Mouse (Mus musculus) stomach, embryonic 15.5 days (tissue): Measurements from ENCODE around the gene Sntg2. TPM values are rescaled to one million over a fixed set of nuclear protein-coding genes. Genes with fewer than 3 reads are reported as not detected.

Experiments used
- ATAC-seq: fragments of 200-750 bp; cut with Nextera tagmentation; 2 replicates; pipeline ENCODE4 v1.8.0; 2017; ENCODE audit warnings: low read depth, moderate number of reproducible peaks, moderate TSS enrichment; ENCODE audit not compliant: insufficient read depth, low FRiP score
- H3K27ac ChIP-seq: fragments of 300-500 bp; sonication (generic); 2 replicates; pipeline ENCODE4 v1.5.1; 2015; ENCODE audit warnings: mild to moderate bottlenecking, inconsistent platforms
- H3K27me3 ChIP-seq: fragments of 300-500 bp; sonication (generic); replicated peaks from 2 replicates; pipeline ENCODE4 v1.6.1; 2015; ENCODE audit warnings: inconsistent platforms
- H3K36me3 ChIP-seq: fragments of 300-500 bp; sonication (generic); 2 replicates; pipeline ENCODE4 v1.6.1; 2015; ENCODE audit warnings: inconsistent platforms
- H3K4me1 ChIP-seq: fragments of 300-500 bp; sonication (generic); 2 replicates; pipeline ENCODE4 v1.6.1; 2015; ENCODE audit warnings: inconsistent platforms
- H3K4me2 ChIP-seq: fragments of 300-500 bp; sonication (generic); 2 replicates; pipeline ENCODE4 v1.6.1; 2015; ENCODE audit warnings: mild to moderate bottlenecking, inconsistent platforms
- H3K4me3 ChIP-seq: fragments of 300-500 bp; sonication (generic); replicated peaks from 2 replicates; pipeline ENCODE4 v1.5.1; 2015; ENCODE audit warnings: inconsistent platforms
- H3K9ac ChIP-seq: fragments of 300-500 bp; sonication (generic); 2 replicates; pipeline ENCODE4 v1.6.1; 2015; ENCODE audit warnings: inconsistent platforms
- H3K9me3 ChIP-seq: fragments of 300-500 bp; sonication (generic); 2 replicates; pipeline ENCODE4 v1.6.1; 2016; ENCODE audit warnings: inconsistent platforms
- WGBS: fragments of 180-500 bp; shearing (Covaris S2); methylation state at CpG from one replicate; pipeline ENCODE4 v1.1.7; 2015; 5-methylcytosine and 5-hydroxymethylcytosine counted together
- polyA plus RNA-seq: library from polyadenylated mRNA; unstranded; fragments of >200 nt; fragmentation: Nextera tagmentation; extraction: Ambion mirVana; gene quantifications from 2 replicates; pipeline ENCODE4 v1.2.1, GENCODE M21; 2015

The Sntg2 gene
- polyA plus RNA-seq, 1 experiment from 2014 or later = 24.9 TPM

GRCm38 (mm10) chr12:30228004-30228403 lies 145.2 kb downstream of the Sntg2 start:
- Histone ChIP-seq H3K27me3 (no peaks in the 10 kb centered on the region), H3K4me2 (no peak overlapping the region), H3K9me3 (no peaks in the 10 kb centered on the region), H3K4me3 (no peak overlapping the region), H3K36me3 (no peaks in the 10 kb centered on the region), H3K4me1 (no peaks in the 10 kb centered on the region), H3K27ac (no peak overlapping the region), H3K9ac (no peak overlapping the region)
- ATAC-seq = no peak
- WGBS = 93% methylated on average over 4 of the region's 4 CpGs

DNA sequence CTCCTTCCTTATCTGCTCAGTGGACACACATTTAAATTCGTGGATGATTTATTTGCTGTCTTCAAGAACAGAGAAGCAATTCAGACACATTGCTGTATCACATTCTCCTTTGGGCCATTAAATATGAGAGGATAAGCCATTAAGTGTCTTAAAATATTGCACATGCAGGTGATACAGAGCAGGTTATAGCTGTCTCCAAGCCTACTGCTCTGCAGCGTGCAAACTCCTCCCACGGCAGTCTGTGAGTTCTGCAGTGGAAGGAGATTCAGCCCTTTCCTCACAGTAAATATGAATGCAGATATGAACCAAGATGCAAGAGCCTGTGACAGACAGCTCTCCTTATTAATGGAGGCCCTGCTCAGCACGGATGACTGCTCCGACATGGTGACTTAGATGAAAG lies 146.9 kb downstream of the Sntg2 start:
- no peak for ATAC-seq
- no peaks in the 10 kb centered on the region for H3K4me1 ChIP-seq
- H3K9ac ChIP-seq = no peak overlapping the region
- H3K4me2 ChIP-seq = no peak overlapping the region
- 71% methylated on average over 5 of the region's 5 CpGs for WGBS
- no peaks in the 10 kb centered on the region for H3K9me3 ChIP-seq
- no peaks in the 10 kb centered on the region for H3K27me3 ChIP-seq
- H3K36me3 ChIP-seq = no peaks in the 10 kb centered on the region
- H3K4me3 ChIP-seq = no peak overlapping the region
- no peak overlapping the region for H3K27ac ChIP-seq

DNA sequence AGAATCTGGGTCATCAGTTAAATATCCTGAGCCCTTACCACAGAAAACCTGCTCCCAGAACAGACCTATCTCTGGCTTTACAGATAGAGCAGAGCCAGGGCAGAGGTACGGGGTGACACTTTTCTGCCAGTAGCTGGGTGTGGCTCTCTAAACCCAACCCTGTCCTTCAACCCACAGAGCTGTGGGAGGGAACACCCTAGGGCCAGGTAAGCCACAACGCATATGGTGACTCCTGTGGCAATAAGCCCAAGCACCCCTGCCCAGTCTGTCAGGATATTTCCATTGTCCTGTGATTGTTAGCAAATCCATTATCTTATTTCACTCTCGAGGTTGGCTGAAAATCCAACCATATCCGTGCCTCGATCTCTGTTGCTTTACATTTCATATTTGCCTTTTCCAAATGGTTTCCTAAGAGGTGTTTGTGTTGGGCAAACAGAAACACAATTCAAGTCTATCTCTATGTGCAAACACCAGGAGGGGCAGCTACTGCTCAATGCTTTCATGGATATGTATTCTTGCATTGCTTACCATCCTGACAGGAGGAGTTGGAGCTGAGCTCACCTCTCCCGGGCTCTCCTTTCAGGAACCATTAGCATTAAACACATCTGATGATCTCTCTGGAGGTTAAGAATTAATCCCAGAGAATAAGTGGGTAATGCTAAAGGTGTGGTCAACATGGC lies 156.3 kb downstream of the Sntg2 start:
- Histone ChIP-seq H3K36me3 (no peaks in the 10 kb centered on the region), H3K4me3 (no peak overlapping the region), H3K9me3 (no peaks in the 10 kb centered on the region), H3K4me1 (no peaks in the 10 kb centered on the region), H3K27ac (no peak overlapping the region), H3K9ac (no peak overlapping the region), H3K27me3 (no peaks in the 10 kb centered on the region), H3K4me2 (no peak overlapping the region)
- peak; percentile 90 for ATAC-seq
- 68% methylated on average over 6 of the region's 6 CpGs for WGBS

GRCm38 (mm10) chr12:30214761-30215160 lies 158.4 kb downstream of the Sntg2 start:
- H3K4me2 ChIP-seq = no peak overlapping the region
- H3K4me3 ChIP-seq = no peak overlapping the region
- H3K27ac ChIP-seq = no peak overlapping the region
- no peak for ATAC-seq
- no peak overlapping the region for H3K9ac ChIP-seq
- no peaks in the 10 kb centered on the region for H3K9me3 ChIP-seq
- WGBS = 64% methylated on average over 2 of the region's 2 CpGs
- H3K36me3 ChIP-seq = no peaks in the 10 kb centered on the region
- no peaks in the 10 kb centered on the region for H3K4me1 ChIP-seq
- H3K27me3 ChIP-seq = no peaks in the 10 kb centered on the region

- no peak overlapping the region for H3K27ac ChIP-seq
- 91% methylated on average over 2 of the region's 2 CpGs for WGBS
These were observed 162.8 kb downstream of the Sntg2 start for GRCm38 (mm10) chr12:30210388-30210787.

DNA sequence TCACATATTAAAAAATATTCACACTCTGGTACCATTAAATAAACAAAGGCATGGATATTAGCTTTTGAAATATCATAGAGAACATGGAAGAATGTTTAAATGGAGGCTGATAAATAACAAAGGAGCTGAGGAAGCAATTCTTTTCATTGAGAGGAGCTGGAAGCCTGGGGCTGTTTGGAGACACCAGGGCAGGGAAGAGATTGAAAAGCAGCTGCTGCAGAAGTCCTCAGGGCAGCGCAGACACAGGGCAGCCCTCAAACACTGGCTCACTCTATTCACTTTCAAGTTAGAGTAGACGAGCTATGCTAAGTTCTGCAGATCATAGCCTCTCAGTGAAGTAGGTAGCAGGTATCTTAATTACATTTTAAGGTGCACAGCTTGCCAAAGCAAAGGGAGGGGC lies 164.6 kb downstream of the Sntg2 start:
- Histone ChIP-seq H3K4me1 (no peaks in the 10 kb centered on the region), H3K27me3 (no peaks in the 10 kb centered on the region), H3K4me2 (no peak overlapping the region), H3K36me3 (no peaks in the 10 kb centered on the region), H3K27ac (no peak overlapping the region), H3K9ac (no peak overlapping the region), H3K9me3 (no peaks in the 10 kb centered on the region), H3K4me3 (no peak overlapping the region)
- ATAC-seq = no peak
- 59% methylated on average over 2 of the region's 2 CpGs for WGBS

More at GRCm38 (mm10) chr12:30210388-30210787, 162.8 kb downstream of the Sntg2 start:
- Histone ChIP-seq H3K4me2 (no peak overlapping the region), H3K4me3 (no peak overlapping the region), H3K4me1 (no peaks in the 10 kb centered on the region), H3K9me3 (no peaks in the 10 kb centered on the region), H3K27me3 (no peaks in the 10 kb centered on the region), H3K36me3 (no peaks in the 10 kb centered on the region), H3K9ac (no peak overlapping the region)
- ATAC-seq = no peak

- Histone ChIP-seq H3K9ac (no peak overlapping the region), H3K27me3 (no peaks in the 10 kb centered on the region), H3K4me2 (no peak overlapping the region), H3K4me1 (no peaks in the 10 kb centered on the region), H3K27ac (no peak overlapping the region), H3K36me3 (no peaks in the 10 kb centered on the region), H3K4me3 (no peak overlapping the region), H3K9me3 (no peaks in the 10 kb centered on the region)
- no peak for ATAC-seq
- WGBS = 77% methylated on average over 5 of the region's 5 CpGs
These were observed 165.1 kb downstream of the Sntg2 start for GRCm38 (mm10) chr12:30208087-30208486.

- no peaks in the 10 kb centered on the region for H3K27me3 ChIP-seq
- no peak overlapping the region for H3K4me2 ChIP-seq
- ATAC-seq = no peak
- H3K9me3 ChIP-seq = no peaks in the 10 kb centered on the region
- no peak overlapping the region for H3K4me3 ChIP-seq
- WGBS = 63% methylated on average over 4 of the region's 4 CpGs
- H3K4me1 ChIP-seq = no peaks in the 10 kb centered on the region
- no peak overlapping the region for H3K27ac ChIP-seq
- H3K9ac ChIP-seq = no peak overlapping the region
- no peaks in the 10 kb centered on the region for H3K36me3 ChIP-seq
These were observed 168.7 kb downstream of the Sntg2 start for GRCm38 (mm10) chr12:30204457-30204856.

GRCm38 (mm10) chr12:30202763-30203162 lies 170.4 kb downstream of the Sntg2 start:
- no peaks in the 10 kb centered on the region for H3K36me3 ChIP-seq
- ATAC-seq = no peak
- H3K4me3 ChIP-seq = no peak overlapping the region
- no peak overlapping the region for H3K4me2 ChIP-seq
- no peak overlapping the region for H3K27ac ChIP-seq
- no peaks in the 10 kb centered on the region for H3K9me3 ChIP-seq
- no peak overlapping the region for H3K9ac ChIP-seq
- H3K4me1 ChIP-seq = no peaks in the 10 kb centered on the region
- 79% methylated on average over 1 of the region's 1 CpGs for WGBS
- H3K27me3 ChIP-seq = no peaks in the 10 kb centered on the region

DNA sequence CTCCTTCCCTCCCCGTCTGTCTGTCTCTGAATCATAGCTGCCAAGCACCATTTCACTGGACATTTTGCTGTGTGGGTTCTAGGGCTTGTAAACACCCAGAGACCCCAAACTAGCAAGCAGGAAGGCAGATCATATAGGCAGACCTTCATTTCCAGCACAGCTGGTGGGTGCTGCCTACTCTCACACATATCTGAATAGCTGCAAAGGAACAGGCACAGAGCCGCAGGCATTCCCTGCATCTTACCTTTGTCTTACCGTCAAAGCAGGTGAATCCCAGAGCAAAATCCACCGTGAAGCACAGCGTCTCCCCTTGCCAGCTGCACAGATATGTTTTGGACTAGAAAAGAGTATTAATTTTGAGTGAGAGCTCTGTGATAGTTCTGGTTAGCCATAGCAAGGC lies 172.1 kb downstream of the Sntg2 start:
- Histone ChIP-seq H3K9me3 (no peaks in the 10 kb centered on the region), H3K9ac (no peak overlapping the region), H3K4me1 (no peaks in the 10 kb centered on the region), H3K36me3 (no peaks in the 10 kb centered on the region), H3K27ac (no peak overlapping the region), H3K27me3 (no peaks in the 10 kb centered on the region), H3K4me3 (no peak overlapping the region), H3K4me2 (no peak overlapping the region)
- ATAC-seq = no peak
- WGBS = 76% methylated on average over 5 of the region's 5 CpGs

GRCm38 (mm10) chr12:30200621-30201020 lies 172.6 kb downstream of the Sntg2 start:
- Histone ChIP-seq H3K36me3 (no peaks in the 10 kb centered on the region), H3K27me3 (no peaks in the 10 kb centered on the region), H3K4me3 (no peak overlapping the region), H3K9me3 (no peaks in the 10 kb centered on the region), H3K9ac (no peak overlapping the region), H3K4me2 (no peak overlapping the region), H3K4me1 (no peaks in the 10 kb centered on the region), H3K27ac (no peak overlapping the region)
- no peak for ATAC-seq
- 83% methylated on average over 7 of the region's 7 CpGs for WGBS

DNA sequence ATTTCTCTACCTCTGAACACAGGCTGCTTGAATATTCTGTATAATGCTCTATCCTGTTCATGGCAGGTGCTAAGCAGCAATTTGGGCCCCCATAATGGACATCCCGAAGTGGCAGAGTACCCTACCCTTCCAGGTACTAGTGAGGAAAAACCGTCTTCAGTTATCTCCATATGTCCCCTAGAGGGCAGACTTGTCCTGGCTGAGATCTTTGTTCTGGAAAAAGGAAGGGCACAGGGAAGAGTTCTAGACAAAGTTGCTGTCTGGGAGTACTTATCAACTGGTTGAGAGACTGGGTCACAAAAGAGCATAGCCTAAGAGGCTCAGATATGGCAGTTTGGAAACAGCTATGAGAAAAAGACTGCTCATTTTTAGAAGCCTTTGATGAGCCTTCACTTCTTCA lies 173.4 kb downstream of the Sntg2 start:
- Histone ChIP-seq H3K4me1 (no peaks in the 10 kb centered on the region), H3K4me2 (no peak overlapping the region), H3K9me3 (no peaks in the 10 kb centered on the region), H3K4me3 (no peak overlapping the region), H3K36me3 (no peaks in the 10 kb centered on the region), H3K27ac (no peak overlapping the region), H3K27me3 (no peaks in the 10 kb centered on the region), H3K9ac (no peak overlapping the region)
- WGBS = 36% methylated on average over 2 of the region's 2 CpGs
- no peak for ATAC-seq

- H3K9ac ChIP-seq = no peak overlapping the region
- no peaks in the 10 kb centered on the region for H3K36me3 ChIP-seq
- H3K9me3 ChIP-seq = no peaks in the 10 kb centered on the region
- H3K4me3 ChIP-seq = no peak overlapping the region
- no peak overlapping the region for H3K4me2 ChIP-seq
- H3K27ac ChIP-seq = no peak overlapping the region
- ATAC-seq = no peak
- 72% methylated on average over 1 of the region's 1 CpGs for WGBS
- H3K4me1 ChIP-seq = no peaks in the 10 kb centered on the region
- no peaks in the 10 kb centered on the region for H3K27me3 ChIP-seq
These were observed 174.9 kb downstream of the Sntg2 start for GRCm38 (mm10) chr12:30198250-30198649.
